Mouse (Mus musculus) left cerebral cortex, postnatal 25 days (tissue): Measurements from ENCODE around the gene Eif4g1. TPM values are rescaled to one million over a fixed set of nuclear protein-coding genes. Genes with fewer than 3 reads are reported as not detected.
A peak's percentile ranks its signal among the peaks of the same experiment; 100 is the strongest.
"Not testable (repeated sequence)": the region's sequence is repeated elsewhere in the genome, so short reads cannot be mapped to it uniquely, and the experiment has no call there.

Experiments used
- DNase-seq, 2 experiments: peaks; one replicate each; pipeline ENCODE4 v3.0.0; 2022; ENCODE audit warnings: low spot score in 2 of 2, mixed read lengths in 1 of 2
- intact Hi-C: fragments of 180-260 bp; cut with DNase I; formaldehyde crosslinking; loops from one replicate; pipeline ENCODE4 v1.15.1; 2025
- total RNA-seq, 2 experiments: library from RNA; stranded (reverse); gene quantifications; 2 replicates each; pipeline ENCODE4 v1.2.3; 2021

Eif4g1 gene
- total RNA-seq, result 100 to 1,000 TPM; 279 to 287 TPM

GRCm38 (mm10) chr16:20668013-20668412, at the start of gene Eif4g1:
TSS of gene Eif4g1 (plus strand) at chr16:20668313.
- intact Hi-C loops, DNase-seq: not testable (repeated sequence)

- no peak for DNase-seq
- intact Hi-C loops, result no loop called here
Observed at GRCm38 (mm10) chr16:20619541-20620398, 48.3 kb upstream of the Eif4g1 start.

GRCm38 (mm10) chr16:20620399-20620735, 47.7 kb upstream of the Eif4g1 start:
- DNase-seq, result no peak
- intact Hi-C loops, result no loop called here

- DNase-seq, result no peak
Observed at GRCm38 (mm10) chr16:20620751-20621190, 47.3 kb upstream of the Eif4g1 start.

GRCm38 (mm10) chr16:20621191-20621990, 46.7 kb upstream of the Eif4g1 start, which contains the start of gene Camk2n2:
TSS of gene Camk2n2 (minus strand) at chr16:20621287.
- peak; percentile 42 to 55 for DNase-seq
- intact Hi-C loops, result no loop called here

More at GRCm38 (mm10) chr16:20620751-20621190, 47.3 kb upstream of the Eif4g1 start:
- intact Hi-C loops, result no loop called here

- DNase-seq, result peak; percentile 73 to 76
- intact Hi-C loops, result no loop called here
Observed at GRCm38 (mm10) chr16:20621991-20622685, 46.0 kb upstream of the Eif4g1 start.

- no peak for DNase-seq
- intact Hi-C loops, result no loop called here
Observed at GRCm38 (mm10) chr16:20623211-20623610, 44.9 kb upstream of the Eif4g1 start.

- peak; percentile 53 to 90 for DNase-seq
- intact Hi-C loops, result no loop called here
Observed at GRCm38 (mm10) chr16:20628871-20629391, 39.2 kb upstream of the Eif4g1 start.

- intact Hi-C loops, result no loop called here
- peak; percentile 13 to 35 for DNase-seq
Observed at GRCm38 (mm10) chr16:20629731-20630634, 38.1 kb upstream of the Eif4g1 start, which contains the start of gene Ece2. TSS of gene Ece2 (plus strand) at chr16:20629828.

- intact Hi-C loops, result no loop called here
- DNase-seq, result no peak
Observed at GRCm38 (mm10) chr16:20637410-20637809, 30.7 kb upstream of the Eif4g1 start.

GRCm38 (mm10) chr16:20638367-20638766, 29.7 kb upstream of the Eif4g1 start:
- intact Hi-C loops, result no loop called here
- peak; percentile 38 to 56 for DNase-seq

- intact Hi-C loops, result loop anchor here (5.0 kb wide), 2 partner anchors 75 to 125 kb away; partner anchors contain the start of gene Dvl3
- peak; percentile 78 to 87 for DNase-seq
Observed at GRCm38 (mm10) chr16:20642161-20642560, 26.0 kb upstream of the Eif4g1 start.

GRCm38 (mm10) chr16:20643911-20644310, 24.2 kb upstream of the Eif4g1 start:
- DNase-seq, result no peak
- intact Hi-C loops, result loop anchor here (5.0 kb wide), 2 partner anchors 77 to 127 kb away; partner anchors contain the start of gene Dvl3

- intact Hi-C loops, result loop anchor here (1.0 to 5.0 kb wide), 3 partner anchors 41 to 153 kb away; partner anchors contain the start of genes Alg3, Ap2m1, Eef1akmt4 and Eif2b5
Observed at GRCm38 (mm10) chr16:20651076-20651946, 16.8 kb upstream of the Eif4g1 start, which contains the start of gene Psmd2. TSS of gene Psmd2 (plus strand) at chr16:20651652.

GRCm38 (mm10) chr16:20651947-20652310, 16.2 kb upstream of the Eif4g1 start:
- no peak for DNase-seq
- intact Hi-C loops, result loop anchor here (1.0 to 5.0 kb wide), 3 partner anchors 41 to 154 kb away; partner anchors contain the start of genes Alg3, Ap2m1, Eef1akmt4 and Eif2b5

More at GRCm38 (mm10) chr16:20651076-20651946, 16.8 kb upstream of the Eif4g1 start, which contains the start of gene Psmd2:
- peak; percentile 96 to 97 for DNase-seq

GRCm38 (mm10) chr16:20653315-20653714, 14.8 kb upstream of the Eif4g1 start:
- no peak for DNase-seq
- intact Hi-C loops, result loop anchor here (5.0 kb wide), 1 partner anchor 116 kb away; the partner anchor contains the start of gene Ap2m1

- intact Hi-C loops, result no loop called here
Observed at GRCm38 (mm10) chr16:20657661-20658060, 10.5 kb upstream of the Eif4g1 start.

More at GRCm38 (mm10) chr16:20657661-20658060, 10.5 kb upstream of the Eif4g1 start:
- no peak for DNase-seq
